Comparison of ENCODE assay signal across 14 mouse cellular contexts in the genomic region with DNA sequence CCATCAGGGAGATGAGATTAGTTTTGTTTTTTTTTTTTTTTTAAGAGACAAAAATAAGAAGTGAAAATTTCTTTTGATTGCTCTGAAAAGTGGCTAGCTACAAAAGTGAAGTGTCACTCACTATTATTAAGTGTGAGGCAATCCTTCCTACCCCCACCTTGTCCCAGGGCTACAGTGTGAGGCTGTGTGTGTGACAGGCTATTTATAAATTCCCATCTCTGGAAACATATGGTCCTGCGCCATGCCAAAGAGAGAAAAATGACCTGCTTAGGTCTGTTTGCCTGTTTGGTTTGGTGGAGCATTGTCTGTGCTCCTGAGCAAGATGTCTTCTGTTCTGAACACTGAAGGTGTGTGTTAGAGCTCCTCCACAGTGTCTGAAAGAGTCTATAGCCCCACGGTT.
DNase-seq lines count a peak whose midpoint lies in the region; ATAC-seq and TF ChIP-seq lines count a peak whose summit lies in the region.
"Had no signal": no experiment of that assay in that cellular context is flagged by ENCODE, and none has a peak within 500 bp of the region (broad histone marks: within the 10 kb centered on the region; RNA-seq: fewer than 3 reads in every experiment).

No protein-coding gene starts in this region.

- no peaks in the 10 kb centered on the region for H3K27me3 ChIP-seq in liver, postnatal 0 days (ENCODE audit: insufficient read depth, low read length)
- no peaks in the 10 kb centered on the region for H3K27me3 ChIP-seq in liver, embryonic 12.5 days (replicated peaks)
- H3K27me3 ChIP-seq: limb, embryonic 12.5 days had no signal

- H3K9me3 ChIP-seq in liver, postnatal 0 days (ENCODE audit: low read length), result no peaks in the 10 kb centered on the region
- no peaks in the 10 kb centered on the region for H3K9me3 ChIP-seq in liver, embryonic 12.5 days (replicated peaks)
- H3K9me3 ChIP-seq: embryonic facial prominence, embryonic 13.5 days; limb, embryonic 12.5 days had no signal

- TF ChIP-seq CTCF in liver, postnatal 0 days (IDR thresholded peaks at IDR 0.05; ENCODE audit: low read depth), result no peak

- no peak overlapping the region for H3K9ac ChIP-seq in liver, postnatal 0 days (replicated peaks)
- H3K9ac ChIP-seq in liver, embryonic 12.5 days, result no peak overlapping the region
- H3K9ac ChIP-seq: embryonic facial prominence, embryonic 13.5 days; limb, embryonic 12.5 days had no signal

- no peak overlapping the region for H3K4me2 ChIP-seq in liver, postnatal 0 days (ENCODE audit: low read depth, low read length)
- no peak overlapping the region for H3K4me2 ChIP-seq in liver, embryonic 12.5 days
- H3K4me2 ChIP-seq: embryonic facial prominence, embryonic 13.5 days; heart, embryonic 11.5 days; limb, embryonic 12.5 days had no signal

- H3K4me1 ChIP-seq in liver, postnatal 0 days (ENCODE audit: insufficient read depth), result peaks cover 7% of the 10 kb centered on the region; the same call in 1 of the 2 replicates
- H3K4me1 ChIP-seq in liver, embryonic 12.5 days, result no peaks in the 10 kb centered on the region

- H3K36me3 ChIP-seq in liver, postnatal 0 days (replicated peaks; ENCODE audit: insufficient read depth, low read length), result no peaks in the 10 kb centered on the region
- no peaks in the 10 kb centered on the region for H3K36me3 ChIP-seq in liver, embryonic 12.5 days
- H3K36me3 ChIP-seq: embryonic facial prominence, embryonic 13.5 days; limb, embryonic 12.5 days had no signal

- 58% methylated on average over 2 of the region's 2 CpGs for WGBS in liver, postnatal 0 days (ENCODE audit: insufficient replicate concordance)
- WGBS in liver, embryonic 12.5 days (ENCODE audit: insufficient replicate concordance), result 66% methylated on average over 2 of the region's 2 CpGs

- H3K27ac ChIP-seq in liver, postnatal 0 days (ENCODE audit: low read depth), result peak overlapping the region; percentile 66
- no peak overlapping the region for H3K27ac ChIP-seq in liver, embryonic 12.5 days
- H3K27ac ChIP-seq: embryonic facial prominence, embryonic 13.5 days; limb, embryonic 12.5 days had no signal

- ATAC-seq in liver, postnatal 0 days, result no peak
- no peak for ATAC-seq in liver, embryonic 12.5 days

- TF ChIP-seq EP300 in liver, postnatal 0 days (IDR thresholded peaks at IDR 0.05; ENCODE audit: low read depth), result no peak

- no peak for DNase-seq in liver, postnatal 0 days
- DNase-seq in cerebellum, adult 11 months, result peak; percentile 80
- DNase-seq in cerebellum, postnatal 14 days, result peak; percentile 63 to 81
- peak; percentile 42 for DNase-seq in skeletal muscle tissue, adult 2 months (ENCODE audit: low read depth, low spot score)
- no peak for DNase-seq in natural killer cell, adult 2 months (ENCODE audit: low spot score in 2 of 2)
- DNase-seq in gastrocnemius, postnatal 4 days (ENCODE audit: low spot score in 2 of 2), result no peak
- DNase-seq: adrenal gland, postnatal 10 days; midbrain, embryonic 14.5 days; right cerebral cortex, postnatal 25 days; thymus, adult 2 months had no signal

- H3K4me3 ChIP-seq in liver, postnatal 0 days (ENCODE audit: low read depth, low read length), result no peak overlapping the region
- H3K4me3 ChIP-seq in liver, embryonic 12.5 days, result no peak overlapping the region
- H3K4me3 ChIP-seq: embryonic facial prominence, embryonic 13.5 days; limb, embryonic 12.5 days had no signal

Comparison
In these comparisons a context has a peak if more than half of its experiments do, and no peak if none do; other contexts are left out.
1. DNase-seq: peak in cerebellum, adult 11 months (single experiment), cerebellum, postnatal 14 days (2 of 2) and skeletal muscle tissue, adult 2 months (single experiment); none in liver, postnatal 0 days (single experiment), natural killer cell, adult 2 months (0 of 2) and gastrocnemius, postnatal 4 days (0 of 2).